Mouse (Mus musculus) gastrocnemius, postnatal 36 days (tissue): Measurements from ENCODE around the gene Elovl5. TPM values are rescaled to one million over a fixed set of nuclear protein-coding genes. Genes with fewer than 3 reads are reported as not detected.

ENCODE experiments used
- DNase-seq, 2 experiments: peaks; one replicate each; pipeline ENCODE4 v3.0.0; 2022
- intact Hi-C: fragments of 180-260 bp; cut with DNase I; formaldehyde crosslinking; loops from one replicate; pipeline ENCODE4 v1.15.1; 2025
- total RNA-seq, 2 experiments: library from RNA; stranded (reverse); gene quantifications; 2 replicates each; pipeline ENCODE4 v1.2.3; 2021

Elovl5 gene
- total RNA-seq, 2 experiments from 2014 or later, result 9.6 to 11.4 TPM

GRCm38 (mm10) chr9:77951971-77952370 is 34.8 kb downstream of the Elovl5 start:
- intact Hi-C loops, result no loop called here
- DNase-seq, result no peak

- intact Hi-C loops, result no loop called here
- no peak for DNase-seq
Observed at GRCm38 (mm10) chr9:77953053-77953452, 35.9 kb downstream of the Elovl5 start.

- DNase-seq, result no peak
- intact Hi-C loops, result no loop called here
Observed at GRCm38 (mm10) chr9:77954496-77954895, 37.3 kb downstream of the Elovl5 start.

- no peak for DNase-seq
- intact Hi-C loops, result no loop called here
Observed at GRCm38 (mm10) chr9:77954981-77955380, 37.8 kb downstream of the Elovl5 start.

- no peak for DNase-seq
- intact Hi-C loops, result no loop called here
Observed at GRCm38 (mm10) chr9:77955511-77955910, 38.3 kb downstream of the Elovl5 start.

- DNase-seq, result no peak
- intact Hi-C loops, result no loop called here
Observed at GRCm38 (mm10) chr9:77955964-77956363, 38.8 kb downstream of the Elovl5 start.

GRCm38 (mm10) chr9:77958327-77958726 is 41.2 kb downstream of the Elovl5 start:
- intact Hi-C loops, result no loop called here
- no peak for DNase-seq

GRCm38 (mm10) chr9:77959759-77960158 is 42.6 kb downstream of the Elovl5 start:
- intact Hi-C loops, result no loop called here
- no peak for DNase-seq

- intact Hi-C loops, result no loop called here
- no peak for DNase-seq
Observed at GRCm38 (mm10) chr9:77961350-77961749, 44.2 kb downstream of the Elovl5 start.

GRCm38 (mm10) chr9:77964084-77964483 is 46.9 kb downstream of the Elovl5 start:
- DNase-seq, result no peak
- intact Hi-C loops, result no loop called here

- intact Hi-C loops, result no loop called here
- no peak for DNase-seq
Observed at GRCm38 (mm10) chr9:77965287-77965686, 48.1 kb downstream of the Elovl5 start.

GRCm38 (mm10) chr9:77965768-77966552 is 48.8 kb downstream of the Elovl5 start:
- intact Hi-C loops, result no loop called here
- DNase-seq, result no peak

- no peak for DNase-seq
- intact Hi-C loops, result no loop called here
Observed at GRCm38 (mm10) chr9:77966861-77967260, 49.7 kb downstream of the Elovl5 start.

- intact Hi-C loops, result no loop called here
- DNase-seq, result no peak
Observed at GRCm38 (mm10) chr9:77967584-77968163, 50.5 kb downstream of the Elovl5 start.

- intact Hi-C loops, result no loop called here
- DNase-seq, result no peak
Observed at GRCm38 (mm10) chr9:77969192-77969953, 52.2 kb downstream of the Elovl5 start.

- DNase-seq, result no peak
- intact Hi-C loops, result no loop called here
Observed at GRCm38 (mm10) chr9:77979000-77979399, 61.8 kb downstream of the Elovl5 start.

GRCm38 (mm10) chr9:77982616-77983015 is 65.5 kb downstream of the Elovl5 start:
- no peak for DNase-seq
- intact Hi-C loops, result no loop called here

GRCm38 (mm10) chr9:77983521-77983920 is 66.4 kb downstream of the Elovl5 start:
- DNase-seq, result no peak

GRCm38 (mm10) chr9:77986153-77986795 is 69.1 kb downstream of the Elovl5 start:
- no peak for DNase-seq

More at GRCm38 (mm10) chr9:77983521-77983920, 66.4 kb downstream of the Elovl5 start:
- intact Hi-C loops, result no loop called here

GRCm38 (mm10) chr9:77989626-77990025 is 72.5 kb downstream of the Elovl5 start:
- no peak for DNase-seq
- intact Hi-C loops, result no loop called here

More at GRCm38 (mm10) chr9:77986153-77986795, 69.1 kb downstream of the Elovl5 start:
- intact Hi-C loops, result no loop called here

GRCm38 (mm10) chr9:77990278-77990677 is 73.1 kb downstream of the Elovl5 start:
- no peak for DNase-seq
- intact Hi-C loops, result no loop called here
